Mouse (Mus musculus) erythroblast, embryonic 14.5 days (primary cell): ENCODE results near the gene Uvrag. TPM values are rescaled to one million over a fixed set of nuclear protein-coding genes. Genes with fewer than 3 reads are reported as not detected.

Source experiments
- H3K27me3 ChIP-seq: 2 replicates; pipeline ENCODE4 v1.6.1; 2012; ENCODE audit warnings: inconsistent platforms; ENCODE audit not compliant: control insufficient read depth
- H3K36me3 ChIP-seq: 2 replicates; pipeline ENCODE4 v1.6.1; 2012; ENCODE audit warnings: mild to moderate bottlenecking, inconsistent platforms; ENCODE audit not compliant: control insufficient read depth
- H3K4me1 ChIP-seq: 2 replicates; pipeline ENCODE4 v1.6.1; 2012; ENCODE audit warnings: inconsistent platforms; ENCODE audit not compliant: control insufficient read depth
- H3K4me3 ChIP-seq: replicated peaks from 2 replicates; pipeline ENCODE3; 2012; ENCODE audit warnings: moderate library complexity, mild to moderate bottlenecking, inconsistent platforms
- H3K9me3 ChIP-seq: 2 replicates; pipeline ENCODE4 v1.6.1; 2012; ENCODE audit warnings: low read length, inconsistent platforms, mixed read lengths; ENCODE audit not compliant: control insufficient read depth
- GATA1 ChIP-seq: IDR thresholded peaks from 2 replicates; pipeline ENCODE4 v1.6.1; 2012; ENCODE audit warnings: low read length, inconsistent platforms, mixed read lengths
- TAL1 ChIP-seq: IDR thresholded peaks from 3 replicates; pipeline ENCODE4 v1.6.1; 2012; ENCODE audit warnings: low read length, inconsistent platforms, mixed read lengths
- polyA plus RNA-seq: library from polyadenylated mRNA; stranded (reverse); fragments of >175 nt; gene quantifications from 2 replicates; pipeline ENCODE4 v1.2.3, GENCODE M21; 2012

The Uvrag gene
- polyA plus RNA-seq, 1 experiment = 0.36 TPM

- Histone ChIP-seq H3K4me1 (peaks cover 13% of the 10 kb centered on the region), H3K4me3 (no peak overlapping the region), H3K9me3 (no peaks in the 10 kb centered on the region), H3K27me3 (no peaks in the 10 kb centered on the region), H3K36me3 (no peaks in the 10 kb centered on the region)
- TF ChIP-seq GATA1 (no peak), TAL1 (no peak)
These were observed 181.7 kb downstream of the Uvrag start for GRCm38 (mm10) chr7:98959246-98959645.

- no peaks in the 10 kb centered on the region for H3K9me3 ChIP-seq
- peaks cover 8% of the 10 kb centered on the region for H3K4me1 ChIP-seq
- no peaks in the 10 kb centered on the region for H3K36me3 ChIP-seq
- H3K27me3 ChIP-seq = no peaks in the 10 kb centered on the region
- H3K4me3 ChIP-seq = no peak overlapping the region
- TF ChIP-seq GATA1 = no peak
- no peak for TF ChIP-seq TAL1
These were observed 182.8 kb downstream of the Uvrag start for GRCm38 (mm10) chr7:98958172-98958571.

GRCm38 (mm10) chr7:98957111-98957741 is 183.7 kb downstream of the Uvrag start:
- H3K9me3 ChIP-seq = no peaks in the 10 kb centered on the region
- H3K4me3 ChIP-seq = no peak overlapping the region
- TF ChIP-seq GATA1 (no peak), TAL1 (no peak)
- no peaks in the 10 kb centered on the region for H3K27me3 ChIP-seq
- H3K4me1 ChIP-seq = no peaks in the 10 kb centered on the region
- H3K36me3 ChIP-seq = no peaks in the 10 kb centered on the region

GRCm38 (mm10) chr7:98956609-98957008 is 184.3 kb downstream of the Uvrag start:
- no peaks in the 10 kb centered on the region for H3K27me3 ChIP-seq
- TF ChIP-seq GATA1 (no peak), TAL1 (no peak)
- no peaks in the 10 kb centered on the region for H3K4me1 ChIP-seq
- H3K4me3 ChIP-seq = no peak overlapping the region
- H3K36me3 ChIP-seq = no peaks in the 10 kb centered on the region
- no peaks in the 10 kb centered on the region for H3K9me3 ChIP-seq

- H3K9me3 ChIP-seq = no peaks in the 10 kb centered on the region
- no peaks in the 10 kb centered on the region for H3K36me3 ChIP-seq
- H3K4me1 ChIP-seq = no peaks in the 10 kb centered on the region
- no peak for TF ChIP-seq TAL1
- TF ChIP-seq GATA1 = no peak
- no peaks in the 10 kb centered on the region for H3K27me3 ChIP-seq
- no peak overlapping the region for H3K4me3 ChIP-seq
These were observed 187.3 kb downstream of the Uvrag start for GRCm38 (mm10) chr7:98953649-98954048.

- no peaks in the 10 kb centered on the region for H3K4me1 ChIP-seq
- no peaks in the 10 kb centered on the region for H3K27me3 ChIP-seq
- no peaks in the 10 kb centered on the region for H3K36me3 ChIP-seq
- no peak overlapping the region for H3K4me3 ChIP-seq
- no peaks in the 10 kb centered on the region for H3K9me3 ChIP-seq
- no peak for TF ChIP-seq TAL1
- TF ChIP-seq GATA1 = no peak
These were observed 196.0 kb downstream of the Uvrag start for GRCm38 (mm10) chr7:98944986-98945385.

GRCm38 (mm10) chr7:98943687-98944086 is 197.3 kb downstream of the Uvrag start:
- Histone ChIP-seq H3K36me3 (no peaks in the 10 kb centered on the region), H3K9me3 (no peaks in the 10 kb centered on the region), H3K4me1 (no peaks in the 10 kb centered on the region), H3K4me3 (no peak overlapping the region), H3K27me3 (no peaks in the 10 kb centered on the region)
- TF ChIP-seq GATA1 (no peak), TAL1 (no peak)

GRCm38 (mm10) chr7:98942746-98943145 is 198.2 kb downstream of the Uvrag start:
- no peak for TF ChIP-seq GATA1
- no peak for TF ChIP-seq TAL1
- H3K4me3 ChIP-seq = no peak overlapping the region
- H3K9me3 ChIP-seq = no peaks in the 10 kb centered on the region
- H3K36me3 ChIP-seq = no peaks in the 10 kb centered on the region; the same call in 1 of the 2 replicates
- H3K27me3 ChIP-seq = no peaks in the 10 kb centered on the region
- no peaks in the 10 kb centered on the region for H3K4me1 ChIP-seq

GRCm38 (mm10) chr7:98939194-98939593 is 201.7 kb downstream of the Uvrag start:
- Histone ChIP-seq H3K4me1 (peaks cover 3% of the 10 kb centered on the region), H3K4me3 (no peak overlapping the region)
- TF ChIP-seq GATA1 = no peak
- TF ChIP-seq TAL1 = no peak

GRCm38 (mm10) chr7:98938621-98939020 is 202.3 kb downstream of the Uvrag start:
- Histone ChIP-seq H3K4me3 (no peak overlapping the region), H3K27me3 (no peaks in the 10 kb centered on the region)
- TF ChIP-seq GATA1 = no peak
- no peak for TF ChIP-seq TAL1

More at GRCm38 (mm10) chr7:98939194-98939593, 201.7 kb downstream of the Uvrag start:
- H3K27me3 ChIP-seq = no peaks in the 10 kb centered on the region
- no peaks in the 10 kb centered on the region; the same call in 1 of the 2 replicates for H3K36me3 ChIP-seq
- H3K9me3 ChIP-seq = no peaks in the 10 kb centered on the region

More at GRCm38 (mm10) chr7:98938621-98939020, 202.3 kb downstream of the Uvrag start:
- Histone ChIP-seq H3K9me3 (no peaks in the 10 kb centered on the region), H3K36me3 (no peaks in the 10 kb centered on the region; the same call in 1 of the 2 replicates), H3K4me1 (peaks cover 3% of the 10 kb centered on the region)
